Mouse (Mus musculus) neutrophil, adult 5-6 weeks (primary cell): Measurements from ENCODE around the gene Inip. TPM values are rescaled to one million over a fixed set of nuclear protein-coding genes. Genes with fewer than 3 reads are reported as not detected.

ENCODE experiments used
- ATAC-seq: fragments of 151-379, 151-347 bp; 2 replicates; pipeline ENCODE4 v1.8.0; 2017; ENCODE audit warnings: mild to moderate bottlenecking, moderate TSS enrichment; ENCODE audit not compliant: insufficient number of reproducible peaks, poor library complexity, low FRiP score, severe bottlenecking; ENCODE audit errors: extremely low read depth
- total RNA-seq: library from RNA; stranded (forward); fragments of 200-1000 nt; gene quantifications from 2 replicates; pipeline ENCODE4 v1.2.3, GENCODE M21; 2017

Gene Inip
- total RNA-seq, 1 experiment from 2014 or later: 44.9 TPM

DNA sequence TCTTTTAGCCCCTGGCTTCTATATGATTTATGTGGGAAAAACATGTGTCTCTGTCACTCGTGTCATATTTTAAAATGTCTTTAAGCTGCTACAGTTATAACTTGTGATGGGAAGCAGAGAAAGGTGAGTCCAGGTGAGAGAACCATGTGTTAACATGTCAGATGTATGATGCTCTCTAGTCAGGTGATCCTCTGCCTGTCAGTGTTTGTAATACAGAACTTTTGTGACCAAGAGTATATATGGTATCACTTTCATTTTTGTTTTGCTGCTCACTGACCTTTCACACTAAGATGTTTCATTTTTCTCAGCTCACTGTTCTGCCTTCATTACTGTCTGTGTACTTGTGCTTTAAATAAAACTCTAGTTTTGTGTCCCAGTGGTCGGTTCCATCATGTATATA is 72.5 kb downstream of the Inip start:
- ATAC-seq: peak; percentile 45; the same call in 1 of the 2 replicates

GRCm38 (mm10) chr4:59727878-59728261 is 73.5 kb downstream of the Inip start:
- peak; percentile 49; the same call in 1 of the 2 replicates for ATAC-seq

DNA sequence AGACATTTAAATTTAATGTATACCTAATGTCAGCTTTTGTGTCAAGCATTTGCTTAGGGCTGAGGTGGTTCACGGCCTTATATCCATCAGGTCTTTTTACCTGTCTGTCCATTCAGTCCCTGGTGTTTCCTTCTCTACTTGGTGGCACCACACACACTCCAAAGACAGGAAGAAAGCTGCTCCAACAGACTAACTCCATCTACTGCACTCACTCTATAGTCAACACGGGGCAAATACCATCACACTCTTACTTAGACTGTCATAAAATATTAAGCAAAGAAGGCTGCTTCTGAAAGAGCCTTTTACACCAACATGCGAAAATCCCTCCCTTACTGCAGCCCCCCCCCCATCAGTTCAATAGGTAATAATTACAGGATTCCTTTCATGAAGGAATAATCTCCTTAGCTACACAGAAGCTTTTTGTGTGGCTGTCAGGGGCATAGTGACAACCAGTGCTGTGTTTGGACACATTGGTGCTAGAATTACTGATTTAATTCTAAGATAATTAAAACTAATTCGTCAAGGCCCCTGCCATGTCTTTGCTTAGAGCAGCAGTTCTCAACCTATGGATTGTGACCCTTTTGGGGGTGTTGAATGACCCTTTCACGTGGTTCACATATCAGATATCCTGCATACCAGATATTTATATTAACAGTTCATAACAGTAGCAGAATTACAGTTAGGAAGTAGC is 74.1 kb downstream of the Inip start:
- ATAC-seq: no peak

DNA sequence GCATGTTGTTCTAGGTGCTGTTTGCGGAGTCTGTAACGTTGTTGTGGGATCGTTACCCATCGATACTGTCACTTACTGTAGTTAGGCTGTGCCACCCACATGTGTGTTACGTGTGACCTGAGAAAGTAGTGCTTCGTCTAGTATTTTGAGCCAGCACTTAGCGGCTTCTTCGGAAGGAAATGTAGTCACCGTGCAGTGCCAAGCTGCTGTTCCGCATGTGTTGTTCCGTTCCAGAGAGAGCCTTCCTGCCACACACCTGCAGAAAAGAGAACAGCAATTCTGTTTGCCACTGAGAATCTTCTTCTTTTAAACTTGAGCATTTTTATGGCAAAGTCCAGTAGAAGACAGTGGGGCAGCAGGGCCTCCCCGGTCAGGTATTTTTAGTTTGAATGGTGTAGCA is 74.9 kb downstream of the Inip start:
- peak; percentile 69 for ATAC-seq

DNA sequence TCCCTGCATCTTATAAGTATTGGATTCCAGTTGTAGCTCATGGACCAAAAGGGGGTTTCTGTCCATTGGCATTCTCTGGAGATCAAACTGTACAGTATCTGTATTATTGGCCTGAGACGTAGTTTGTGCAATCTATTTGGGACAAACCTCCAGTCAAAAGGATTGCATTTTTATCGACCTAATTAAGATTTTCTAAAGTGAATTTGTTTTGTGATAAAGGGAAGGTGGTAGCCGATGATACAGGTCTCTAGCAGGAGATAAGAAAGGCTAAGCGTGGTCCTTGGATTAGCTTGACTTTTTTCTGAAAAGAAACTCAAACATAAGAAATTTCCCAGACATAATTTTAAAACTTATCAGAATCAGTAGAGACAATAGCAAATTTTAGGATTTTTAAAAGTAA is 75.8 kb downstream of the Inip start:
- no peak for ATAC-seq

DNA sequence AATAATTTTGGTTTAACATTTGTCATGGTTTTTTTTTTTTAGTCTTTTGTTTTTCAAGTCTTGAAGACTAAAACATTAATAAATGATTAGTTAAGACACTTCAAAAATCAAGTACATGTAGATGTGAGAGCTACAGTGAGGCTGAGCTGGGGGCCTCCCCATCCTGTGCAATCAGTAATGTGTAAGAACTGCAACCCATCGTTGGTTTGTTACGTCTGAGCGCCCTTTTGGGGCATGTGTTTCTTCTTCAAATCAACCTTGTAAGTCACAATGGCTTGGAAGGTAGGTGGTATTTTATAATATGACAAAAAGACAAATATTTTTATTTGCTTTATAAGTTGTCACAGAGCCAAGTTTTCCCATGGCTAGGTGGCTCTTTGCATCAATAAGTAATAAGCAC is 79.6 kb downstream of the Inip start:
- ATAC-seq: no peak

Other genes starting within 250 kb of the Inip start
- gene Hsdl2, start 220.0 kb downstream of the Inip start, total RNA-seq: 17.7 and 19.1 TPM in 2 replicates
- 3.7 and 5.2 TPM in 2 replicates for gene E130308A19Rik, start 175.4 kb downstream of the Inip start, total RNA-seq
- gene Snx30, start 4.3 kb upstream of the Inip start, total RNA-seq: 71.2 and 76.0 TPM in 2 replicates
- gene Slc46a2, start 113.5 kb upstream of the Inip start, total RNA-seq: not detected in 2 replicates
- gene Mup4, start 159.1 kb upstream of the Inip start, total RNA-seq: not detected in 2 replicates
- not detected in 2 replicates for gene Mup6, start 162.7 kb upstream of the Inip start, total RNA-seq